Mouse (Mus musculus) liver, postnatal 0 days (tissue): Measurements from ENCODE around the gene Cyb5r3. TPM values are rescaled to one million over a fixed set of nuclear protein-coding genes. Genes with fewer than 3 reads are reported as not detected.

Source experiments
- ATAC-seq: fragments of 200-750 bp; cut with Nextera tagmentation; 2 replicates; pipeline ENCODE4 v1.8.0; 2017; ENCODE audit warnings: mild to moderate bottlenecking, moderate library complexity
- DNase-seq: peaks from one replicate; pipeline ENCODE4 v3.0.0-alpha.2; 2016
- H3K27ac ChIP-seq: fragments of 300-500 bp; sonication (generic); 2 replicates; pipeline ENCODE4 v1.5.1; 2014; ENCODE audit warnings: antibody characterized with exemption, moderate library complexity, mild to moderate bottlenecking, low read depth
- H3K27me3 ChIP-seq: fragments of 300-500 bp; sonication (generic); 2 replicates; pipeline ENCODE4 v1.6.1; 2014; ENCODE audit warnings: low read length, control low read depth, mixed read lengths; ENCODE audit not compliant: insufficient read depth
- H3K36me3 ChIP-seq: fragments of 300-500 bp; sonication (generic); replicated peaks from 2 replicates; pipeline ENCODE4 v1.6.1; 2014; ENCODE audit warnings: mild to moderate bottlenecking, control low read depth, low read length, moderate library complexity, mixed read lengths; ENCODE audit not compliant: insufficient read depth
- H3K4me1 ChIP-seq: fragments of 300-500 bp; sonication (generic); 2 replicates; pipeline ENCODE4 v1.6.1; 2014; ENCODE audit warnings: antibody characterized with exemption, mild to moderate bottlenecking, control low read depth; ENCODE audit not compliant: insufficient read depth
- H3K4me2 ChIP-seq: fragments of 300-500 bp; sonication (generic); 2 replicates; pipeline ENCODE4 v1.6.1; 2014; ENCODE audit warnings: low read depth, mild to moderate bottlenecking, low read length, moderate library complexity, mixed read lengths
- H3K4me3 ChIP-seq: fragments of 300-500 bp; sonication (generic); 2 replicates; pipeline ENCODE4 v1.5.1; 2014; ENCODE audit warnings: low read depth, low read length
- H3K9ac ChIP-seq: fragments of 300-500 bp; sonication (generic); replicated peaks from 2 replicates; pipeline ENCODE4 v1.6.1; 2014; ENCODE audit warnings: mild to moderate bottlenecking, moderate library complexity
- H3K9me3 ChIP-seq: fragments of 300-500 bp; sonication (generic); 2 replicates; pipeline ENCODE4 v1.6.1; 2016; ENCODE audit warnings: mild to moderate bottlenecking, control low read depth, low read length, mixed read lengths
- CTCF ChIP-seq: sonication (generic); IDR thresholded peaks from 2 replicates; pipeline ENCODE4 v1.5.1; 2016; ENCODE audit warnings: antibody characterized with exemption, low read depth
- EP300 ChIP-seq: IDR thresholded peaks from 2 replicates; pipeline ENCODE4 v1.6.1; 2016; ENCODE audit warnings: antibody characterized with exemption, low read depth, mild to moderate bottlenecking
- WGBS: fragments of 180-500 bp; shearing (Covaris S2); extraction: QIAGEN DNeasy Blood & Tissue Kit; methylation state at CpG from one replicate; pipeline ENCODE4 v1.1.7; 2014; ENCODE audit not compliant: insufficient replicate concordance; 5-methylcytosine and 5-hydroxymethylcytosine counted together
- polyA plus RNA-seq: library from polyadenylated mRNA; unstranded; fragments of >200 nt; fragmentation: Nextera tagmentation; extraction: Ambion mirVana; gene quantifications from 2 replicates; pipeline ENCODE4 v1.2.1, GENCODE M21; 2015

The Cyb5r3 gene
- polyA plus RNA-seq, 1 experiment from 2014 or later = 94.2 TPM

DNA sequence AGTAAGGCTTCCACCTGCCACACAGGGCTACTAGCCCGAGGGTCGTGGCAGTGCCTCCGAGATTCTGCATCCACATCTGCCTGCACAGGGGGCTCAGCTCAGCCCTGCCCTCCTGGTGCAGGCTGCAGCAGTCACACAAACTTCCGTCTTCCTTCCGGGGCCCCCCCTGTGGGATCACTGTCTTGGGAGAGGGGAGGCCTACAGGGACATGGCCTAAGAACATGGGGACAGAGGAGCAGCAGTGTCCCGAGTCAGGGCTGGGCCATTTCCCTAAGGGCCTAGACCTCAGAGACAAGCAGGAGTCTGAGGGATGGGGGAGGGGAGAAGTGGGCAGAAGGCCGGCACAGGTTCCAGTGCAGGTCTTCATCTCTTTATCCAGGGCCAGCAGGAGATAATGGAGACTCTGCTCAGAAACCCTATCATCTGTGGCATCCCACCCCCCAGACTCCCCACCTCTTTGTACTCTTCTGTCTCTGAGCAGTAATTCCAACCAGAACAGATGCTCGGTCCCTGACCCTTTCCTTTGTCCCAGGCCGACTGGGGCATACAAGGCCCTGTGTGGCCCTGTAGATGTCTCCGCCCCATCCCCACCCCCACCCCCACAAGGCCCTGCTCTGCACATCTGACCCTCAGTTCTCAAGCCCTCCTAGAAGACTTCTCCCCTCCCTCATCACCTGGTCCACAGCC is 11.2 kb downstream of the Cyb5r3 start:
- no peaks in the 10 kb centered on the region for H3K9me3 ChIP-seq
- no peak overlapping the region for H3K4me3 ChIP-seq
- H3K9ac ChIP-seq = no peak overlapping the region; the same call in 1 of the 2 replicates
- DNase-seq = no peak
- H3K36me3 ChIP-seq = peaks cover 73% of the 10 kb centered on the region
- H3K4me2 ChIP-seq = no peak overlapping the region
- TF ChIP-seq EP300 (no peak), CTCF (no peak)
- ATAC-seq = no peak
- WGBS = 81% methylated on average over 10 of the region's 10 CpGs
- H3K4me1 ChIP-seq = peaks cover 18% of the 10 kb centered on the region
- H3K27ac ChIP-seq = no peak overlapping the region
- H3K27me3 ChIP-seq = no peaks in the 10 kb centered on the region

DNA sequence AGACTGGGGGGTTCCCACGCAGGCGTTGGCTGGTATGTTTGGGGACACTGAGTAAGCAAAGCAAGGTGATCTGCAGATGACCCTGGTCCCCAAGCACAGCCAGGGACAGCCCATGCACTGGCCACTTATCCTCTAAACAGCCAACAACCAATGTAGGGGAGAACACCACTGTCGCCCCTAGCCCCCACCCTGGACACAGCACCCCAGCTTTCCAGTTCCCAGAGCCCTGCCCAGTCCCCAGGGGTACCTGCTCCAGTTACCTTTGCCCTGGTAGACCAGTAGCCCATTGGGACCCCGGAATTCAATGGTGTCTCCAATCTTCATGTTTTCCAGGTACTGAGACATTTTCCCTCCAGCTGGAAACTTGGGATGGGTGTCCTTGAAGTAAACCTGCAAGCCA is 11.8 kb downstream of the Cyb5r3 start:
- H3K36me3 ChIP-seq = peaks cover 73% of the 10 kb centered on the region
- no peaks in the 10 kb centered on the region for H3K27me3 ChIP-seq
- 94% methylated on average over 4 of the region's 4 CpGs for WGBS
- no peak overlapping the region for H3K27ac ChIP-seq
- no peak for DNase-seq
- H3K9ac ChIP-seq = no peak overlapping the region
- TF ChIP-seq CTCF (no peak), EP300 (no peak)
- no peaks in the 10 kb centered on the region for H3K9me3 ChIP-seq
- ATAC-seq = no peak
- H3K4me1 ChIP-seq = peaks cover 12% of the 10 kb centered on the region
- no peak overlapping the region for H3K4me2 ChIP-seq
- H3K4me3 ChIP-seq = no peak overlapping the region

DNA sequence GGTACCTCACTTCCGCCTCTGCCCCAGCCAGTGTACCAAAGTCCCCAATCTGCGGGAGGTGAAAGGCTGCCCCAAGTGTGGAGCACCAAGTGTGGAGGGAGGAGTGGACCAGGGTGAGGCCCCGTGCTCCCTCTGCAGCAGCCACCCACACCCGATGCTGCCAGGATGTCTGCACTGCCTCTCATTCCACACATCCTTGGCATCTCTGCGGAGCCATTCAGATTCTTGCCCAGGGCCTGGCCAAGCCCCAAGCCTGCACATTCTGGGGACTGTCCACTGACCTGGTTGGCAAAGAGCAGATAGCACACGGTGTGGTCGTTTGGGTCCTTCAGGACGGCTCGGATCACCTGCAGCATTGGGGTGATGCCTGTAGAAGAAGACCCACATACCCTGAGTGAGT is 12.6 kb downstream of the Cyb5r3 start:
- Histone ChIP-seq H3K4me1 (peaks cover 7% of the 10 kb centered on the region), H3K36me3 (peaks cover 73% of the 10 kb centered on the region), H3K9me3 (no peaks in the 10 kb centered on the region), H3K27me3 (no peaks in the 10 kb centered on the region), H3K9ac (no peak overlapping the region), H3K27ac (no peak overlapping the region), H3K4me3 (no peak overlapping the region), H3K4me2 (no peak overlapping the region)
- DNase-seq = no peak
- ATAC-seq = no peak
- TF ChIP-seq EP300 = no peak
- no peak for TF ChIP-seq CTCF
- 87% methylated on average over 9 of the region's 9 CpGs for WGBS

DNA sequence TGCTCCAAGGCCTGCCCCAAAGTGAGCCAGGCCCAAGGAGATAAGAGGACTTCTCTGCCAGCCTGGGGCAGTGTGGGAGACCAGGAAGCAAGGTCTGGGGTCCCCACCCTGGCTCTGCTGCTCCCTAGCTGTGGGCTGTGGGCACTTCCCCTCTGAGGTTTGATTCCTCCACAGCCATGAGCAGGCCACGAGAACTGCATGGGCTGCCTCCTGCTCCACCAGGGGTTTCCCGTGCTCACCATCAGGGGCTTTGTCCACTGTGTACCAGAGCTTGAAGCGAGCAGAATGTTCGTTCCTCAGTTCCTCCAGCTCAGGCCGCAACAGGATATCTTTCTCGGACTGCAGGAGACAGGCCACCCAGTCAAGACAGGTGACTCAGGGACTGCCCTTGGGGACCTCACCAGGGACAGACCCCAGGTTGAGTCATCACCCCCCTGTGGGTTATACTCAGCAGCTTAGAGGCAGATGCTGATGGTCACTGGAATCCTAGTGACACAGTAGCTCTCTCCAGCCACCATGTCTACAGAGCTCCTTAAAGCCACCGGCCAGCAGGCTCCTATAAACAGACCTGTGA is 13.7 kb downstream of the Cyb5r3 start:
- WGBS = 83% methylated on average over 7 of the region's 7 CpGs
- no peaks in the 10 kb centered on the region for H3K9me3 ChIP-seq
- H3K27ac ChIP-seq = no peak overlapping the region
- peaks cover 7% of the 10 kb centered on the region; the same call in 1 of the 2 replicates for H3K4me1 ChIP-seq
- no peaks in the 10 kb centered on the region for H3K27me3 ChIP-seq
- DNase-seq = no peak
- TF ChIP-seq EP300 (no peak), CTCF (peak; percentile 3; the same call in 1 of the 2 replicates)
- no peak overlapping the region for H3K4me3 ChIP-seq
- ATAC-seq = no peak
- peaks cover 77% of the 10 kb centered on the region for H3K36me3 ChIP-seq
- no peak overlapping the region for H3K9ac ChIP-seq
- H3K4me2 ChIP-seq = no peak overlapping the region

DNA sequence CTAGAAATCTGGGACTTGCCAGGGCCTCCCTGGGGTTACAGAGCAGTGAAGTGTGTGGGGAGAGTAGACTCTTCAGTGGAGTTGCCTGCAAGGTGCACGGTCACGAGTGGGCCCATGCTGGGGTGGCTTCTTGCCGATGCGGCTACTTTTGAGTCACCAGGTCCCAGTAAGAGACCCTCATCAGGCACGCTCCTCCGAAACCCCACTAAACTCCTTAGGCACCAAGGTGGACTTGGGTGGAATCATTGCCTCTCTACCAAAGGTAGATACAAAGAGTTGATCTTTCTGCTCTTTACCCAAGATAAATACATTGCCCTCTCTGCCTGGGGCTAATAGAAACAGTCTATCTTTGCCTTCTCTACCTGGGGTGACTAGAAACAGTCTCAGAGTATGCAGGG is 14.7 kb downstream of the Cyb5r3 start:
- no peak for DNase-seq
- H3K4me1 ChIP-seq = peaks cover 4% of the 10 kb centered on the region; the same call in 1 of the 2 replicates
- TF ChIP-seq CTCF = no peak
- TF ChIP-seq EP300 = no peak
- no peaks in the 10 kb centered on the region for H3K9me3 ChIP-seq
- ATAC-seq = no peak
- no peak overlapping the region for H3K4me2 ChIP-seq
- no peak overlapping the region for H3K27ac ChIP-seq
- WGBS = 94% methylated on average over 6 of the region's 6 CpGs
- H3K27me3 ChIP-seq = no peaks in the 10 kb centered on the region
- peaks cover 75% of the 10 kb centered on the region for H3K36me3 ChIP-seq
- H3K4me3 ChIP-seq = no peak overlapping the region
- no peak overlapping the region for H3K9ac ChIP-seq

DNA sequence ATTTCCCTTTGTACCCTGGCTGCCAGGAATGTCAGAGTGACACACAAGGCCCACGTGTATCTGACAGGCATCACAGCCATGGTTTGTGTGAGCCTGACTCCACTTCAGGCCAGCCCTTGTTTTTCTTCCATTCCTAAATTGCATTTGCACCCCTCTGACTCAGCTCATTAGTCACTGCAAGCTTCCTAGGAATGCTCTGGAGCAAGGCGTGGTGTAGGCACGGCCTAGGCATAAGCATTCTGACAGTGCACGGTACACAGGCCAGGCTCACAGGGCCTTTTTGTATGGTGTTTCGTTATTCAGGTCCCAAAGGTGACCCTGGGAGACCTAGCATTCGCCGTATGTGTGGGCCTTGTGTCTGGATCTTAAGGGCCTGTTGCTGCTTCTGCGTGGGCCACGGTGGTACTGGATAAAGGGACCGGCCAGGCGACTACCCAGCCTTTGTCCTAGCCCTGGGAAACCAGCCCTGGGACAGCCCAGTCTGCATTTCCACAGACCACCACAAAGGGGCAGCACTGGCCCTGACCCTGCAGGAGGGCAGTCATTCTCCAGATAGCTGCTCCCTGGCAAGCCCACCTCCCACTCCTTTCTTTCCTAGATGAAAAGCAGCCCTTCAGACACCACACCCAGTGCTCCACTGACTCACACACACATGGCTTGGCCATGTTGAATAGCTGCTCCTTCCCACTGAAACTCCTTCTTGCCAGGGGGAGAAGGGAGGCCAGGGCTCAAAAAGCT is 15.3 kb downstream of the Cyb5r3 start:
- H3K27me3 ChIP-seq = no peaks in the 10 kb centered on the region
- no peak overlapping the region for H3K4me2 ChIP-seq
- peaks cover 69% of the 10 kb centered on the region for H3K36me3 ChIP-seq
- H3K4me1 ChIP-seq = peaks cover 2% of the 10 kb centered on the region; the same call in 1 of the 2 replicates
- no peaks in the 10 kb centered on the region for H3K9me3 ChIP-seq
- no peak overlapping the region for H3K9ac ChIP-seq
- 79% methylated on average over 11 of the region's 11 CpGs for WGBS
- no peak overlapping the region for H3K27ac ChIP-seq
- ATAC-seq = no peak
- H3K4me3 ChIP-seq = no peak overlapping the region
- TF ChIP-seq CTCF = peak; percentile 88
- TF ChIP-seq EP300 = no peak
- peak; percentile 74 for DNase-seq
